Mouse (Mus musculus): Measurements from ENCODE around the gene Akap13.

DNA sequence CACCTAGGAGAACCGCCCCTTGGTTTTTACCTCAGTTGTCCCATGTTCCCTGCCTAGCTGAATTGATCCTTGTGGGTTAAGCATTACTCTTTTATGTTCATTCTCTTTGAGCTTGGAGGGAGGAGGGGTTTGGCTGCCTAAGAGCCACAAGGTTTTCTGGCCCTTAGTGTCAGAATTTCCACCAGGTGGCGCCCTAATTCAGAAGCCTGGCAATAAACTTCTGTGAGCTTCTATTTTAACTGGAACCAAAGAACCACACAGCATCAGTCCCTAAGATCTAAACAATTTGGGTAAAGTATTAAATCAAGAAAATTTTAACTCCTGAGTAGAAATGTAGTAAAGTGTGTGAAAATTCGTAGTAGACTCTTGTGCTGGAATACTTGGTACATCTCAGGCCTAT is 184.2 kb downstream of the Akap13 start:
- TF ChIP-seq CHD2 (IDR thresholded peaks at IDR 0.05; ENCODE audit: low read depth, low read length) (no peak), HCFC1 (IDR thresholded peaks at IDR 0.05; ENCODE audit: borderline replicate concordance, insufficient read depth, low read length) (no peak), ZNF384 (IDR thresholded peaks at IDR 0.05; ENCODE audit: low read depth, low read length) (no peak)
